Mouse (Mus musculus) central nervous system, embryonic 18 days (tissue): Measurements from ENCODE around the gene Bclaf1. TPM values are rescaled to one million over a fixed set of nuclear protein-coding genes. Genes with fewer than 3 reads are reported as not detected.

ENCODE experiments used
- polyA plus RNA-seq: library from polyadenylated mRNA; depleted of rRNA; stranded (reverse); fragments of >200 nt; gene quantifications from 2 replicates; pipeline ENCODE4 v1.2.3, GENCODE M21; 2012; rRNA removed

Gene Bclaf1
- polyA plus RNA-seq: 71.5 and 81.6 TPM in 2 replicates

GRCm38 (mm10) chr10:20311918-20312735 is at the start of gene Bclaf1:
Gene Bclaf1, plus strand, starts transcription at chr10:20312469.

GRCm38 (mm10) chr10:20347285-20348214 is 35.3 kb downstream of the Bclaf1 start, which contains the start of gene Mtfr2:
Gene Mtfr2, plus strand, starts transcription at chr10:20347770.

Other genes with a start within 250 kb of the Bclaf1 start
- gene Map7, start 164.0 kb upstream of the Bclaf1 start, polyA plus RNA-seq: 7.4 and 8.8 TPM in 2 replicates
- gene Mtfr2, start 35.3 kb downstream of the Bclaf1 start, polyA plus RNA-seq: 1.7 and 2.2 TPM in 2 replicates